Mouse (Mus musculus): Measurements from ENCODE around the gene Tlk1. TPM values are rescaled to one million over a fixed set of nuclear protein-coding genes. Genes with fewer than 3 reads are reported as not detected.
"Not testable (repeated sequence)": the region's sequence is repeated elsewhere in the genome, so short reads cannot be mapped to it uniquely, and the experiment has no call there.

Tlk1 gene
- total RNA-seq, 1 experiment from 2014 or later: 63.6 TPM

DNA sequence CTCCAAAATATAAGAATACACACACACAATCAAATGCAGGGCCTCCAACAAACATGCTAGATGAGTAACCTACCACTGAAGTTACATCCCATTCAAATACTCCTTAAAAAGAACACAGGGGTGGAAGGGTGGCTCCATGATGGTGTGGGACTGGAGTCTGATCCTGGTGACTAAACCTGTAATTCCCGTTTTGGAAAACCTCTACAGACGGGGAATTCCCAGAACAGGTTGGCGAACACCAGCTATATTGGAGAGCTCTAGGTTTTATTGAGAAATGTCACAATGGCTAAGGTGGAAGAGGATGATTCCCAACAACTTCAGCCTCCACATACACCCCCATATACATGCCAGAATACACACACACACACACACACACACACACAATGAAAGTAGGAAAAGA is 14.1 kb downstream of the Tlk1 start:
- ATAC-seq (replicated peaks in 1 of 2; ENCODE audit: insufficient read depth in 1 of 2, low FRiP score in 2 of 2, low TSS enrichment in 1 of 2, low read depth in 1 of 2, poor library complexity in 2 of 2, severe bottlenecking in 2 of 2): no peak

GRCm38 (mm10) chr2:70809921-70810320 is 15.6 kb downstream of the Tlk1 start:
- ATAC-seq (replicated peaks in 1 of 2; ENCODE audit: insufficient read depth in 1 of 2, low FRiP score in 2 of 2, low TSS enrichment in 1 of 2, low read depth in 1 of 2, poor library complexity in 2 of 2, severe bottlenecking in 2 of 2): no peak

DNA sequence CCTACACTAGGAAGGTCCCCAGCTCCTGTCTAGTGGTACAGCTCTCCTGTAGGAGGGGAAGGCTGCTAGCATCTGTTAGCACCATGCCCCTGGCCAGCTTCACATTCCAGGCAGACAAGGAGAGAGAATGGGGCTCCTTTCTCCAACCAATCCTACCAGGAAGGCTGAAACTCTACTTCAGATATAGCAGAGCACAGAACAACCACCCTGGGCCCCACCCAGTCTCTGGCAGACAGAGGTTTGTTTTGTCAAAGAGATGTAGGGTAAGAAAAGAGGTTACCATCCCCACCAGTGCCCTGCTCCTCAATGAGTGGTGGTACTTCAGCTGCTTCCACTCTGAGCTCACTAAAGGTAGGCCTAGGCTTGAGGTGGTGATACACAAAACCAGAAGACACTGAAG is 16.8 kb downstream of the Tlk1 start:
- ATAC-seq (replicated peaks in 1 of 2; ENCODE audit: insufficient read depth in 1 of 2, low FRiP score in 2 of 2, low TSS enrichment in 1 of 2, low read depth in 1 of 2, poor library complexity in 2 of 2, severe bottlenecking in 2 of 2): no peak

- not testable (repeated sequence) for ATAC-seq (replicated peaks in 1 of 2; ENCODE audit: insufficient read depth in 1 of 2, low FRiP score in 2 of 2, low TSS enrichment in 1 of 2, low read depth in 1 of 2, poor library complexity in 2 of 2, severe bottlenecking in 2 of 2)
Observed at GRCm38 (mm10) chr2:70807678-70808077, 17.9 kb downstream of the Tlk1 start.

DNA sequence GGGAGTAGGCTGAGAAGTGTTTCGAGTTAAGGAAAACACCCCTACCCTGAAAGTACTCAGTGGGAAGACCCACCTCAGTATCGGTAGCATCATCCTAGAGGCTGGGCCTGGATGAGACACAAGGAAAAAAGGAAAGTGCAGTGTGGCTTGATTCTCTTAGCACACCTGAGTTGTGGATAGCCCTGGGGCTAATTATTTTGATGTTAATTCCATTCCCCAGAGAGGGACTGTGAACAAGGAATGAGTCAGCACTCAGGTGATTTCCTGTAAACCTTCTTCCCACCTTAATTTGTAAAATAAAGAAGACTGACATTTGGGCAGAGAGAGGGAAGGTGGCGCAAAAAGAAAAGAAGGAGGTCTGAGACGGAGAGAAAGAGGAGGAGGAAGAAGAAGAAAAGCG is 19.5 kb downstream of the Tlk1 start:
- ATAC-seq (replicated peaks in 1 of 2; ENCODE audit: insufficient read depth in 1 of 2, low FRiP score in 2 of 2, low TSS enrichment in 1 of 2, low read depth in 1 of 2, poor library complexity in 2 of 2, severe bottlenecking in 2 of 2): no peak

GRCm38 (mm10) chr2:70803696-70804095 is 21.8 kb downstream of the Tlk1 start:
- not testable (repeated sequence) for ATAC-seq (replicated peaks in 1 of 2; ENCODE audit: insufficient read depth in 1 of 2, low FRiP score in 2 of 2, low TSS enrichment in 1 of 2, low read depth in 1 of 2, poor library complexity in 2 of 2, severe bottlenecking in 2 of 2)

DNA sequence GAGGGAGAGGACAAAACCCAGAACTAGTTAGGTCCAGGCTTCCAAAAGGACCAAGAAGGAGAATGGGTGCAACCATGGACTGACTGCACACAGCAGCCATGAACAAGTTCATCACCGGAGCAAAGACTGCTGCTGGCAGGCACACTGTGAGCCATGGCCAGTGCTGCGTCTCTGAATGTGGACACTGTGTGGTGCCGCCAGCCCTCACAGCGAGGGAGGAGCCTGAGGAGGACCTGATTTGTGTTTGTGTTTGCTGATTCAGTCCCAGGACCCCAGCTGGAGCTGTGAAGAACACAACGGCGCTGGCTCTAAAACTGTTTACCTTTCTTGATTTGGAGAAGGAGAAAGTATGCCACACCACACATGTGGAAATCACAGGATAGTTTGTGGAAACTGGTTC is 22.9 kb downstream of the Tlk1 start:
- ATAC-seq (replicated peaks in 1 of 2; ENCODE audit: insufficient read depth in 1 of 2, low FRiP score in 2 of 2, low TSS enrichment in 1 of 2, low read depth in 1 of 2, poor library complexity in 2 of 2, severe bottlenecking in 2 of 2): no peak

- no peak for ATAC-seq (replicated peaks in 1 of 2; ENCODE audit: insufficient read depth in 1 of 2, low FRiP score in 2 of 2, low TSS enrichment in 1 of 2, low read depth in 1 of 2, poor library complexity in 2 of 2, severe bottlenecking in 2 of 2)
Observed at GRCm38 (mm10) chr2:70801543-70801942, 24.0 kb downstream of the Tlk1 start.

DNA sequence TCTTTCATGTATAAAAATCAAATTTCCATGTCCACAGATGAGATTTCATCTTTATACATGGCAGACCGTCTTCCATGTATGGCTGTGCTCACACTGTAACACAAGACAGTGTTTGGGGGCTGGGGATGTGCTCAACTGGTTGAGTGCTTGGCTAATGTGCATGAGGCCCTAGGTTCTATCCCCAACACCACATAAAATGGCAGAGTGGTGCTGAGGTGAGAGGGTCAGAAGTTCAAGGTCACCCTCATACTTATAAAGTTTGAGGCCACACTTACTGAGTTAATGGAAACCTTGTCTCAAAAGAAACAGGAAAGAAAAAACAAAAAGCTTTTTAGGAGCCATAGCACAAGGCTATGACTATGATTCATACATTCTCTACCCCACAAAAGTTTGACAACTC is 25.1 kb downstream of the Tlk1 start:
- ATAC-seq (replicated peaks in 1 of 2; ENCODE audit: insufficient read depth in 1 of 2, low FRiP score in 2 of 2, low TSS enrichment in 1 of 2, low read depth in 1 of 2, poor library complexity in 2 of 2, severe bottlenecking in 2 of 2): no peak

DNA sequence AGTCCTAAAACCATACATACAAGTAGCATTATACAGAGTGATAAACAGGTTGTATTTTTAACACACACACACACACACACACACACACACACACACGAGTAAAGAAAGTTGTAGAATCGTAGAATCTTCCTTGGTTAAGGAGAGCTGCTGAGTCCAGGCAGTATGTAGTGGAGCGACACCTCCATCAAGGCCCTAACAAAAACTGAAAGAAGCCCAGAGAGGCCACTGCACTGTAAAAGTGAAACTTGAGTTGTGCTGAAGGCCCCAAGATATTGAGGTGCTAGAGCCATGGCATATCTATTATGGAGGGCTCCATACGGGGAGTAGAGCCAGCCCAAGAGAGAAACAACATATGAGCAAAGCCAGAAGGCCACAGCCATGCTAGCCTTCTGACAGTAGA is 32.3 kb downstream of the Tlk1 start:
- no peak for ATAC-seq (replicated peaks in 1 of 2; ENCODE audit: insufficient read depth in 1 of 2, low FRiP score in 2 of 2, low TSS enrichment in 1 of 2, low read depth in 1 of 2, poor library complexity in 2 of 2, severe bottlenecking in 2 of 2)

DNA sequence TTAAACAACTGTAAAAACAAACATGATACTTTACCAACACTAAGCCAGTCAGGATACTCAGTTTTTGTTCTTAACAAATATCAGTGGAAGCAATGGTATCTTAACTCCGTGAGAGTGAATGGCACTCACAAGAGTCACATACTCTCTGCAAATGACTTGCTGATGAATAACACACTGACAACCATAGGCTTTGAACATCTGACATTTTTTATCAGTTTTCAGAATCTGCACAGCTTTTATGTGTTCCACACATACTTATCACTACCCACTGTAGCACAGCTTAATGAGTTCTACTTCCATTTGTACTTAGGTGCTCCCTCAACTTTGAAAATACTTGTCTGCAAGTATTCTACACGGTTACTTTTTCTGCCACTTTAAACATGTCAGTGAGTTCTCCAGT is 35.3 kb downstream of the Tlk1 start:
- ATAC-seq (replicated peaks in 1 of 2; ENCODE audit: insufficient read depth in 1 of 2, low FRiP score in 2 of 2, low TSS enrichment in 1 of 2, low read depth in 1 of 2, poor library complexity in 2 of 2, severe bottlenecking in 2 of 2): no peak

DNA sequence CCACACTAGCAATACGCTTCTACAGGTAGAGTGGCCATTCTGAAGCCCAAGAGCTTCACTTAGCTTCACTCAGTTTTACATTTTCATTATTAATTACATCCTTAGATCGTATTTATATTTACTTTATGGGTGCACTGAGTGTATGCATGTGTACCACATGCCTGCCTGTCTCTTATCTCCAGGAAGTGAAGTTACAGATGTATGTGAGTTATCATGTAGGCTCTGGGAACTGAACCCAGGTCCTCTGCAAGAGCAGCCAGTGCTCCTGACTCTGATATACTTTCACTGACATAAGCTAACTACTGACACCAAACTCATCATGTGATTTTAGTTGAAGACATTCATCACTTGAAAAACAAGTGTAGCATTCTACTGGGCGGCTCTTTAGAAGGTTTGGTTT is 36.2 kb downstream of the Tlk1 start:
- no peak for ATAC-seq (replicated peaks in 1 of 2; ENCODE audit: insufficient read depth in 1 of 2, low FRiP score in 2 of 2, low TSS enrichment in 1 of 2, low read depth in 1 of 2, poor library complexity in 2 of 2, severe bottlenecking in 2 of 2)

GRCm38 (mm10) chr2:70784447-70784846 is 41.1 kb downstream of the Tlk1 start:
- ATAC-seq (replicated peaks in 1 of 2; ENCODE audit: insufficient read depth in 1 of 2, low FRiP score in 2 of 2, low TSS enrichment in 1 of 2, low read depth in 1 of 2, poor library complexity in 2 of 2, severe bottlenecking in 2 of 2): no peak

DNA sequence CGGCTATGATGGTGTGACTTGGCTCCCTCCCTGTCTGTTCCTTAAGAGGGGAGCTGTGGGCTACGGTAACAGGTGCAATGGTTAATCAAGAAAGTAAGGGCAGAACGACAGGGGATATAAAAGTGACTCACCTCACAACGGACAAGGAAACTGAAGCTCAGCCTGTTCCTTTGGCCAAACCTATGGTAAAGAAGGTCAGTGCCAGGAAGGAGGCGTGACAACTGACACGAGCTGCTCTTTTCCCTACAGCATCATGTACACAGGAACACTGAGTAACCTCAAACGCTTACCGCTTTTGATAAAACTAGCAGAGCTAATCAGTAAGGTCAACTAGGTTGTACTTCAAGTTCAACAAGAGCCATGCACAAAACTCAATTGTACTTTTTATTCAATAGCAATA is 42.0 kb downstream of the Tlk1 start:
- ATAC-seq (replicated peaks in 1 of 2; ENCODE audit: insufficient read depth in 1 of 2, low FRiP score in 2 of 2, low TSS enrichment in 1 of 2, low read depth in 1 of 2, poor library complexity in 2 of 2, severe bottlenecking in 2 of 2): no peak

DNA sequence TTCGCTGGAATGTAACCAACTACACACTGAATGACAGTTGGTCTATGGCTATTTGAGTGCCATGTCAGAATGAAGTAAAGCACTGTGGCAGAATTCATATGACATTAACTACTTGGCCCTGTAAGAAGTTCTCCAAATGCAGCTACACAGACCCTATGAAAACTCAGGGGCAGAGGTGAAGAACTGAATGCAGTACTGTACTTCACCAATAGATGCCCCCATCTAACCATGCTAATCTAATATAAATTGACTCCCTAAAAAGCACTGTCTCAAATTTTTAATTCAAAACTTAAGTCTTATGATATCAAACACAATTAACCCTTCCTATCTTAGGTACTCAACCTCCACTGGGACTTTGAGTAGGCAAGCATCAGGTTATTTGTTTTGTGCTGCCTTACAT is 45.9 kb downstream of the Tlk1 start:
- peak; percentile 75 to 85; a peak in 3 of 4 replicates for ATAC-seq (replicated peaks in 1 of 2; ENCODE audit: insufficient read depth in 1 of 2, low FRiP score in 2 of 2, low TSS enrichment in 1 of 2, low read depth in 1 of 2, poor library complexity in 2 of 2, severe bottlenecking in 2 of 2)

DNA sequence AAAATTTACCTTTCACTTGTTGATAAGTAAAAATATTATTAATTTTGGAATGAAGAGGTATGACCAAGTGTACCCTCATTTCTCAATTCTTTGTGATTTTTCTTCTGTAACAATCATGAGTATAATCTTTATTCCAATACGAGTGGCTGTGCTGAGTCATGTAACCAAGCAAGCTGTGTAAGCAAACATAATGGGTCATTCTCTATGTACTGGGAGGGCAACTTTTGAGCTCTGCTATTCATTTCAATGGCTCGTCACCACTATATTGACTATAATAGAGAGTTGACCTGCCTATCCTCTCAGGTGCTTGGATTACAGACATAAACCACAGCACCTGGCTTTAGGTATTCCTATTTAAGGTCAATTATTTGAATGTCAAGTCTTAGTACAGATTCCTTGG is 48.8 kb downstream of the Tlk1 start:
- no peak for ATAC-seq (replicated peaks in 1 of 2; ENCODE audit: insufficient read depth in 1 of 2, low FRiP score in 2 of 2, low TSS enrichment in 1 of 2, low read depth in 1 of 2, poor library complexity in 2 of 2, severe bottlenecking in 2 of 2)

DNA sequence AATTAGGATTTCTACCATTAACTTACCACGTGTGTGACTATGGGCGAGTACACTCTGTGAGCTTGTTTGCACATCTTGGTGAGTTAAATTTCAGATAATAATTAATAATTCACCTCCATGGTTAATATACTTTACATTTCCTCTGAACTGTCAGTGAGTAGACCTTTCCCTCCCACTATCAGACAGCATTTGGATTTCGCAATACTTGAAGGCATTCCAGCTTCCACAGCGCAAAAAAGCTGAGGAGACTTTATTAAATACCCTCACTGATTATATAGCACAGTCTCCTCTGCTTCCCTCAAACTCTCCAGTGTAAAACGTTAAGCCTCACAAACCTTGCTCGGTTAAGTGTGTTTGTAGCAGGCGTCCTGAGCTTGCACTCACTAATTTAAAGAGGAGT is 60.8 kb downstream of the Tlk1 start:
- no peak for ATAC-seq (replicated peaks in 1 of 2; ENCODE audit: insufficient read depth in 1 of 2, low FRiP score in 2 of 2, low TSS enrichment in 1 of 2, low read depth in 1 of 2, poor library complexity in 2 of 2, severe bottlenecking in 2 of 2)

DNA sequence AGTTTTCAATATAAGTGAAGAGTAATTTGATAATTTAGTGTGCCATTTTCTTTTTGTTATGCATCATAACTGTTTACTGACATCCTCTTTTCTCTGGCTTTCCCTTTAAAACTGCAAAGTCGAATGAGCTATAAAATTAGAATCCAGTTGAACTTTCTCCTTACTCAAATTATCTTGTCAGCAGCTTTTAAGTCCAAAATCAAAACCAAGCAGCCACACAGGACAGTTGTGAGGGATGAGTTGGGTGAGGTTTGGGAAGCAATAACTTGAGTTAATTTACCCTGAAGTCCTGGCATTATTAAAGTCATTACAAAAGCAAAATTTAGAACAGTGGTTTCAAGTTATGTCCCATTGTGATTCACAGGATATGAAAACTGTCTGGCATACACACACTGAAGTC is 62.8 kb downstream of the Tlk1 start:
- ATAC-seq (replicated peaks in 1 of 2; ENCODE audit: insufficient read depth in 1 of 2, low FRiP score in 2 of 2, low TSS enrichment in 1 of 2, low read depth in 1 of 2, poor library complexity in 2 of 2, severe bottlenecking in 2 of 2): no peak

DNA sequence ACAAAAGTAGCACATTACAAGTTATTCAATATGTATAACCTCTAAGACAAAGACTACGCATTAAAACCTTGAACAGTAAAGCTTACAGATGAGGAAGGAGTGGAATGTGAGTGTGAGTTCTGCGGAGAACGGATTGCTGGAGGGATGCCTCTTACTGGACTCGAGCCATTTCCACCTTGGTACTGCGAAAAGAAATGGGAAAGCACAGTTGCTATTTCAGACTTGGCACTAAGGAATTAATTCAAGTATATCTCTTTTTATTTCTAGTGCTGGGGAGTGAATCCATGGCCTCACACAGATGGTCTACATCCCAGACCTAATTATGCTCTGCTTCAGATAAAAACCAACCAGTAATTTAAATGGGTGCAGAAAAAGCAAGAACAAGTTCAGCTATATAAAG is 73.4 kb downstream of the Tlk1 start:
- ATAC-seq (replicated peaks in 1 of 2; ENCODE audit: insufficient read depth in 1 of 2, low FRiP score in 2 of 2, low TSS enrichment in 1 of 2, low read depth in 1 of 2, poor library complexity in 2 of 2, severe bottlenecking in 2 of 2): no peak

- ATAC-seq (replicated peaks in 1 of 2; ENCODE audit: insufficient read depth in 1 of 2, low FRiP score in 2 of 2, low TSS enrichment in 1 of 2, low read depth in 1 of 2, poor library complexity in 2 of 2, severe bottlenecking in 2 of 2): no peak
Observed at GRCm38 (mm10) chr2:70751655-70752054, 73.9 kb downstream of the Tlk1 start.
